Mouse (Mus musculus) liver, postnatal 0 days (tissue): ENCODE data around the gene Hoxa5. TPM values are rescaled to one million over a fixed set of nuclear protein-coding genes. Genes with fewer than 3 reads are reported as not detected.

ENCODE experiments used
- ATAC-seq: fragments of 200-750 bp; cut with Nextera tagmentation; 2 replicates; pipeline ENCODE4 v1.8.0; 2017; ENCODE audit warnings: mild to moderate bottlenecking, moderate library complexity
- DNase-seq: peaks from one replicate; pipeline ENCODE4 v3.0.0-alpha.2; 2016
- H3K27ac ChIP-seq: fragments of 300-500 bp; sonication (generic); 2 replicates; pipeline ENCODE4 v1.5.1; 2014; ENCODE audit warnings: antibody characterized with exemption, moderate library complexity, mild to moderate bottlenecking, low read depth
- H3K27me3 ChIP-seq: fragments of 300-500 bp; sonication (generic); 2 replicates; pipeline ENCODE4 v1.6.1; 2014; ENCODE audit warnings: low read length, control low read depth, mixed read lengths; ENCODE audit not compliant: insufficient read depth
- H3K36me3 ChIP-seq: fragments of 300-500 bp; sonication (generic); replicated peaks from 2 replicates; pipeline ENCODE4 v1.6.1; 2014; ENCODE audit warnings: mild to moderate bottlenecking, control low read depth, low read length, moderate library complexity, mixed read lengths; ENCODE audit not compliant: insufficient read depth
- H3K4me1 ChIP-seq: fragments of 300-500 bp; sonication (generic); 2 replicates; pipeline ENCODE4 v1.6.1; 2014; ENCODE audit warnings: antibody characterized with exemption, mild to moderate bottlenecking, control low read depth; ENCODE audit not compliant: insufficient read depth
- H3K4me2 ChIP-seq: fragments of 300-500 bp; sonication (generic); 2 replicates; pipeline ENCODE4 v1.6.1; 2014; ENCODE audit warnings: low read depth, mild to moderate bottlenecking, low read length, moderate library complexity, mixed read lengths
- H3K4me3 ChIP-seq: fragments of 300-500 bp; sonication (generic); 2 replicates; pipeline ENCODE4 v1.5.1; 2014; ENCODE audit warnings: low read depth, low read length
- H3K9ac ChIP-seq: fragments of 300-500 bp; sonication (generic); replicated peaks from 2 replicates; pipeline ENCODE4 v1.6.1; 2014; ENCODE audit warnings: mild to moderate bottlenecking, moderate library complexity
- H3K9me3 ChIP-seq: fragments of 300-500 bp; sonication (generic); 2 replicates; pipeline ENCODE4 v1.6.1; 2016; ENCODE audit warnings: mild to moderate bottlenecking, control low read depth, low read length, mixed read lengths
- CTCF ChIP-seq: sonication (generic); IDR thresholded peaks from 2 replicates; pipeline ENCODE4 v1.5.1; 2016; ENCODE audit warnings: antibody characterized with exemption, low read depth
- EP300 ChIP-seq: IDR thresholded peaks from 2 replicates; pipeline ENCODE4 v1.6.1; 2016; ENCODE audit warnings: antibody characterized with exemption, low read depth, mild to moderate bottlenecking
- WGBS: fragments of 180-500 bp; shearing (Covaris S2); extraction: QIAGEN DNeasy Blood & Tissue Kit; methylation state at CpG from one replicate; pipeline ENCODE4 v1.1.7; 2014; ENCODE audit not compliant: insufficient replicate concordance; 5-methylcytosine and 5-hydroxymethylcytosine counted together
- polyA plus RNA-seq: library from polyadenylated mRNA; unstranded; fragments of >200 nt; fragmentation: Nextera tagmentation; extraction: Ambion mirVana; gene quantifications from 2 replicates; pipeline ENCODE4 v1.2.1, GENCODE M21; 2015

Hoxa5 gene
- polyA plus RNA-seq, 1 experiment from 2014 or later, result 0.58 TPM

GRCm38 (mm10) chr6:52221993-52222685, 17.8 kb upstream of the Hoxa5 start:
- peak overlapping the region; percentile 90 for H3K4me2 ChIP-seq
- H3K9ac ChIP-seq, result no peak overlapping the region
- H3K27me3 ChIP-seq, result peaks cover 100% of the 10 kb centered on the region
- peaks cover 12% of the 10 kb centered on the region for H3K4me1 ChIP-seq
- 14% methylated on average over 21 of the region's 21 CpGs for WGBS
- ATAC-seq (0 out of 2 replicates have a peak, but pooled peaks have one; percentile 3), DNase-seq (no peak)
- no peaks in the 10 kb centered on the region for H3K36me3 ChIP-seq
- H3K4me3 ChIP-seq, result peak overlapping the region; percentile 58
- TF ChIP-seq EP300, result no peak
- no peak for TF ChIP-seq CTCF
- H3K27ac ChIP-seq, result no peak overlapping the region
- no peaks in the 10 kb centered on the region for H3K9me3 ChIP-seq

- Histone ChIP-seq H3K4me1 (peaks cover 15% of the 10 kb centered on the region), H3K36me3 (no peaks in the 10 kb centered on the region), H3K9me3 (no peaks in the 10 kb centered on the region), H3K4me2 (peak within 1 kb of the TSS; percentile 90), H3K4me3 (peak within 1 kb of the TSS; percentile 58), H3K9ac (peak within 1 kb of the TSS; percentile 59), H3K27me3 (peaks cover 100% of the 10 kb centered on the region), H3K27ac (no peak within 1 kb of the TSS)
- TF ChIP-seq CTCF (peak; percentile 96), EP300 (no peak)
- WGBS, result 1% methylated on average over 46 of the region's 46 CpGs
- ATAC-seq (peak; percentile 86), DNase-seq (peak; percentile 86)
Observed at GRCm38 (mm10) chr6:52221337-52221992, 17.1 kb upstream of the Hoxa5 start, which contains the start of gene Hoxa7. Gene Hoxa7, minus strand, starts transcription at chr6:52221854.

GRCm38 (mm10) chr6:52220865-52221310, 16.5 kb upstream of the Hoxa5 start:
- ATAC-seq (no peak), DNase-seq (no peak)
- H3K4me2 ChIP-seq, result peak overlapping the region; percentile 90
- peaks cover 13% of the 10 kb centered on the region for H3K4me1 ChIP-seq
- no peak overlapping the region; the same call in 1 of the 2 replicates for H3K9ac ChIP-seq
- H3K36me3 ChIP-seq, result no peaks in the 10 kb centered on the region
- H3K27ac ChIP-seq, result no peak overlapping the region
- no peaks in the 10 kb centered on the region for H3K9me3 ChIP-seq
- 8% methylated on average over 12 of the region's 12 CpGs for WGBS
- no peak for TF ChIP-seq CTCF
- TF ChIP-seq EP300, result no peak
- peak overlapping the region; percentile 58 for H3K4me3 ChIP-seq
- peaks cover 100% of the 10 kb centered on the region for H3K27me3 ChIP-seq

GRCm38 (mm10) chr6:52220003-52220864, 15.8 kb upstream of the Hoxa5 start:
- ATAC-seq, result no peak
- DNase-seq, result no peak
- H3K4me2 ChIP-seq, result 0 out of 2 replicates have a peak overlapping the region, but pooled peaks have one; percentile 10
- H3K4me1 ChIP-seq, result peaks cover 13% of the 10 kb centered on the region
- no peak overlapping the region for H3K9ac ChIP-seq
- peaks cover 100% of the 10 kb centered on the region for H3K27me3 ChIP-seq
- H3K36me3 ChIP-seq, result no peaks in the 10 kb centered on the region
- no peak for TF ChIP-seq EP300
- no peak for TF ChIP-seq CTCF
- H3K4me3 ChIP-seq, result no peak overlapping the region
- H3K27ac ChIP-seq, result no peak overlapping the region
- no peaks in the 10 kb centered on the region for H3K9me3 ChIP-seq
- WGBS, result 25% methylated on average over 32 of the region's 32 CpGs

- no peaks in the 10 kb centered on the region for H3K36me3 ChIP-seq
- no peak overlapping the region for H3K27ac ChIP-seq
- no peak overlapping the region for H3K4me2 ChIP-seq
- DNase-seq (no peak), ATAC-seq (no peak)
- H3K27me3 ChIP-seq, result peaks cover 100% of the 10 kb centered on the region
- peaks cover 13% of the 10 kb centered on the region for H3K4me1 ChIP-seq
- H3K9ac ChIP-seq, result no peak overlapping the region
- WGBS, result 55% methylated on average over 9 of the region's 9 CpGs
- no peak overlapping the region for H3K4me3 ChIP-seq
- TF ChIP-seq EP300 (no peak), CTCF (no peak)
- H3K9me3 ChIP-seq, result no peaks in the 10 kb centered on the region
Observed at GRCm38 (mm10) chr6:52219234-52219942, 15.0 kb upstream of the Hoxa5 start.
